8 mouse cellular contexts compared by ENCODE assay signal in the genomic region with DNA sequence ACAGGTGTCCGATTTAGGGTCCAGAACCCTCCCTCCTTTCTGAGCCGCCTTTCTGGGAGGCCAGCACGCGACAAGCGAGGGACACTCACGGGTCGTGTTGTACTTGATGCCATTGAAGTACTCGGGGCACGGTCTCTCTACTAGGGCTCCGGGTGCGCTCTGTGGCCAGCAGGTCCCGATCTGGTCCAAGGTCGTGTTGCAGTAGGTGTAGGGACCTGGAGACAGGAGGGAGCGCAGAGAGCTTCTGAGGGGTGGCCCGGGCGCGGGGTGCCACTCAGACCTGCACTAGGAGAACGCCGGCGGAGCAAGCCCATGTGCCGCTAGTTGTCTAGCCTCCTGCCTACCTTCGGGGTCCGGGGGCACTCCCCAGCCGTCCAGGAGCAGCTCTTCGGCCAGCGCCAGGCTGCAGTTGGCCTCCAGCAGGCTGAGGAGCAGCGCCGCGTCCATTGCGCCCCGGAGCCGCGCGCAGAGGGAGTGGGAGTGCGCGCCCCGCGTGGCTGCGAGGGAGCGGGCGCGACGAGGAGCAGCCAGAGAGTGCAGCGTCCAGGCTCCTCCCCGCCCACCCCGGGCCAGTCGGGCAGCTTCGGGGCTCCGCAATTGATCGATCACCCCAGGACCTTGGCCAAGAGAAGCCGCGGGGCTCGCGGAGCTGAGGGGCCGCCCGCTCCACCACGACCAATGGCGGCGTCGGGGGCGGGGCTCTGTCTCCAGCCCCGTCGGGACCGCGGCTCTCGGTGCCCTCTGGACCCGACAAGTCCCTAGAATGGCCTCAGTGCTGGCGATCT. TPM values are rescaled to one million over a fixed set of nuclear protein-coding genes. Genes with fewer than 3 reads are reported as not detected.
DNase-seq lines count a peak whose midpoint lies in the region; ATAC-seq and TF ChIP-seq lines count a peak whose summit lies in the region.

No protein-coding gene starts in this region.

- 0 out of 2 replicates have a peak, but pooled peaks have one; percentile 39 for ATAC-seq in forebrain, embryonic 11.5 days (replicated peaks; ENCODE audit: low FRiP score)
- ATAC-seq in lung, postnatal 0 days = peak; percentile 12; the same call in 1 of the 2 replicates
- peak; percentile 78 for ATAC-seq in stomach, embryonic 16.5 days (ENCODE audit: insufficient read depth, low FRiP score)

- no peak for TF ChIP-seq EP300 in lung, postnatal 0 days (IDR thresholded peaks at IDR 0.05)

- H3K27me3 ChIP-seq in forebrain, embryonic 11.5 days (ENCODE audit: control insufficient read depth, insufficient read depth, low read length) = peaks cover 29% of the 10 kb centered on the region
- H3K27me3 ChIP-seq in lung, postnatal 0 days (replicated peaks; ENCODE audit: insufficient read depth, low read length) = peaks cover 29% of the 10 kb centered on the region
- peaks cover 39% of the 10 kb centered on the region for H3K27me3 ChIP-seq in stomach, embryonic 16.5 days (ENCODE audit: control insufficient read depth, insufficient read depth, low read length)

- TF ChIP-seq CTCF in lung, postnatal 0 days (IDR thresholded peaks at IDR 0.05) = no peak

- H3K27ac ChIP-seq in forebrain, embryonic 11.5 days (ENCODE audit: low read depth, low read length) = no peak overlapping the region
- no peak overlapping the region for H3K27ac ChIP-seq in lung, postnatal 0 days (ENCODE audit: low read length)
- no peak overlapping the region for H3K27ac ChIP-seq in stomach, embryonic 16.5 days (ENCODE audit: low read length)

- H3K4me2 ChIP-seq in forebrain, embryonic 11.5 days (ENCODE audit: low read depth, low read length, severe bottlenecking) = peak overlapping the region; percentile 81
- H3K4me2 ChIP-seq in lung, postnatal 0 days (replicated peaks; ENCODE audit: low read depth, low read length) = peak overlapping the region; percentile 62
- peak overlapping the region; percentile 81 for H3K4me2 ChIP-seq in stomach, embryonic 16.5 days (ENCODE audit: low read depth, low read length)

- H3K9ac ChIP-seq in forebrain, embryonic 11.5 days (ENCODE audit: low read length) = peak overlapping the region; percentile 57
- H3K9ac ChIP-seq in lung, postnatal 0 days (replicated peaks; ENCODE audit: low read depth) = no peak overlapping the region
- peak overlapping the region; percentile 56 for H3K9ac ChIP-seq in stomach, embryonic 16.5 days (ENCODE audit: low read length)

- peak; percentile 35 for DNase-seq in right cerebral cortex, postnatal 14 days
- DNase-seq in right cerebral cortex, postnatal 36 days (ENCODE audit: low spot score in 2 of 2) = no peak
- DNase-seq in forebrain, embryonic 11.5 days (ENCODE audit: low spot score) = peak; percentile 66
- peak; percentile 36 for DNase-seq in kidney, adult 18-20 months
- DNase-seq in lung, postnatal 0 days (ENCODE audit: low spot score) = peak; percentile 16
- no peak for DNase-seq in layer of hippocampus, adult 18-20 months (ENCODE audit: low spot score in 2 of 2)
- no peak for DNase-seq in thymus, postnatal 10 days (ENCODE audit: low spot score in 2 of 2)

- H3K4me1 ChIP-seq in forebrain, embryonic 11.5 days (replicated peaks; ENCODE audit: control insufficient read depth, insufficient read depth, low read length) = peaks cover 3% of the 10 kb centered on the region
- 0 out of 2 replicates have a peak, but pooled peaks cover 2% of the 10 kb centered on the region for H3K4me1 ChIP-seq in lung, postnatal 0 days (ENCODE audit: insufficient read depth, low read depth, low read length)
- no peaks in the 10 kb centered on the region for H3K4me1 ChIP-seq in stomach, embryonic 16.5 days (ENCODE audit: control insufficient read depth, insufficient read depth, low read length)

- under 1% methylated on average over 64 of the region's 68 CpGs for WGBS in forebrain, embryonic 11.5 days
- under 1% methylated on average over 45 of the region's 68 CpGs for WGBS in lung, postnatal 0 days
- WGBS in stomach, embryonic 16.5 days = under 1% methylated on average over 68 of the region's 68 CpGs

- H3K4me3 ChIP-seq in forebrain, embryonic 11.5 days (ENCODE audit: low read depth, low read length) = peak overlapping the region; percentile 49
- H3K4me3 ChIP-seq in lung, postnatal 0 days (ENCODE audit: low read depth, low read length) = peak overlapping the region; percentile 37
- H3K4me3 ChIP-seq in stomach, embryonic 16.5 days (replicated peaks; ENCODE audit: low read length) = peak overlapping the region; percentile 52

- no peaks in the 10 kb centered on the region for H3K36me3 ChIP-seq in forebrain, embryonic 11.5 days (ENCODE audit: control insufficient read depth, insufficient read depth, low read length)
- no peaks in the 10 kb centered on the region for H3K36me3 ChIP-seq in lung, postnatal 0 days (ENCODE audit: insufficient read depth, low read length)
- no peaks in the 10 kb centered on the region for H3K36me3 ChIP-seq in stomach, embryonic 16.5 days (ENCODE audit: control insufficient read depth, insufficient read depth, low read length)

- H3K9me3 ChIP-seq in forebrain, embryonic 11.5 days (ENCODE audit: control insufficient read depth, low read length) = no peaks in the 10 kb centered on the region
- H3K9me3 ChIP-seq in lung, postnatal 0 days (ENCODE audit: low read length) = no peaks in the 10 kb centered on the region
- H3K9me3 ChIP-seq in stomach, embryonic 16.5 days (replicated peaks; ENCODE audit: control insufficient read depth, low read length) = no peaks in the 10 kb centered on the region

RNA-seq across cellular contexts. Expression of gene Crhr2, which starts 15.3 kb away (rescaled TPM):
- polyA plus RNA-seq in forebrain, embryonic 11.5 days (2014; fragmentation: Nextera tagmentation; extraction: Ambion mirVana) = 0.08 and 0.09 TPM in 2 replicates
- 0.17 and 0.38 TPM in 2 replicates for polyA plus RNA-seq in lung, postnatal 0 days (2015; fragmentation: Nextera tagmentation; extraction: Ambion mirVana)
- 0.21 and 0.36 TPM in 2 replicates for polyA plus RNA-seq in stomach, embryonic 16.5 days (2015; fragmentation: Nextera tagmentation; extraction: Ambion mirVana)
- total RNA-seq in layer of hippocampus, adult 18-20 months (2021) = 1 to 10 TPM; 2.3 to 4.9 TPM

RNA-seq across cellular contexts. Expression of gene Inmt, which starts 57.3 kb away (rescaled TPM):
- polyA plus RNA-seq in forebrain, embryonic 11.5 days (2014; fragmentation: Nextera tagmentation; extraction: Ambion mirVana) = 0.76 and 1.2 TPM in 2 replicates
- 194 and 256 TPM in 2 replicates for polyA plus RNA-seq in lung, postnatal 0 days (2015; fragmentation: Nextera tagmentation; extraction: Ambion mirVana)
- polyA plus RNA-seq in stomach, embryonic 16.5 days (2015; fragmentation: Nextera tagmentation; extraction: Ambion mirVana) = 0.28 and 0.50 TPM in 2 replicates
- 1 to 10 TPM; 1.4 to 1.8 TPM for total RNA-seq in layer of hippocampus, adult 18-20 months (2021)

Comparison
In these comparisons a context has a peak if more than half of its experiments do, and no peak if none do; other contexts are left out.
1. DNase-seq: peak in right cerebral cortex, postnatal 14 days (single experiment), forebrain, embryonic 11.5 days (single experiment), kidney, adult 18-20 months (single experiment) and lung, postnatal 0 days (single experiment); none in right cerebral cortex, postnatal 36 days (0 of 2), layer of hippocampus, adult 18-20 months (0 of 2) and thymus, postnatal 10 days (0 of 2).
2. ATAC-seq: peak in every context shown above with its lines; median percentile 78 in stomach, embryonic 16.5 days; 39 in forebrain, embryonic 11.5 days; 12 in lung, postnatal 0 days.
3. RNA of gene Inmt, which starts 57.3 kb away (polyA plus RNA-seq): 194 to 256 TPM in lung, postnatal 0 days; 0.76 to 1.2 TPM in forebrain, embryonic 11.5 days and 0.28 to 0.50 TPM in stomach, embryonic 16.5 days; every median in the first group is over 10 times any median in the second.
4. Peak in every context shown above with its lines, with median percentiles within 50 percentile points of each other: H3K4me2 ChIP-seq and H3K4me3 ChIP-seq.